Mouse (Mus musculus): ENCODE results near the gene Slc8a1.

GRCm38 (mm10) chr17:81403121-81403520, 335.1 kb downstream of the Slc8a1 start:
- TF ChIP-seq CTCF (IDR thresholded peaks at IDR 0.05): peak; percentile 60
- 0 out of 2 replicates have a peak, but pooled peaks have one; percentile 35 for TF ChIP-seq EP300 (IDR thresholded peaks at IDR 0.05)

Data from lung, postnatal 0 days (tissue).